Mouse (Mus musculus) megakaryocyte, embryonic 14.5 days (primary cell): ENCODE measurements around the gene Fras1. TPM values are rescaled to one million over a fixed set of nuclear protein-coding genes. Genes with fewer than 3 reads are reported as not detected.

Experiments used
- H3K27me3 ChIP-seq: replicated peaks from 2 replicates; pipeline ENCODE3; 2012; ENCODE audit warnings: inconsistent platforms
- H3K36me3 ChIP-seq: replicated peaks from 2 replicates; pipeline ENCODE3; 2012; ENCODE audit warnings: low read length, inconsistent platforms, mixed read lengths
- H3K4me1 ChIP-seq: 2 replicates; pipeline ENCODE4 v1.6.1; 2012; ENCODE audit warnings: inconsistent platforms
- H3K4me3 ChIP-seq: replicated peaks from 2 replicates; pipeline ENCODE3; 2012; ENCODE audit warnings: moderate library complexity, mild to moderate bottlenecking, inconsistent platforms
- H3K9me3 ChIP-seq: 2 replicates; pipeline ENCODE4 v1.6.1; 2012; ENCODE audit warnings: inconsistent platforms
- FLI1 ChIP-seq: IDR thresholded peaks from 2 replicates; pipeline ENCODE4 v1.6.1; 2012; ENCODE audit warnings: low read length, inconsistent platforms, mixed read lengths
- GATA1 ChIP-seq: IDR thresholded peaks from 3 replicates; pipeline ENCODE4 v1.6.1; 2012; ENCODE audit warnings: mixed read lengths, low read length, inconsistent platforms, borderline replicate concordance
- polyA plus RNA-seq: library from polyadenylated mRNA; stranded (reverse); fragments of >175 nt; gene quantifications from 2 replicates; pipeline ENCODE4 v1.2.3, GENCODE M21; 2012; ENCODE audit warnings: low replicate concordance; ENCODE audit not compliant: insufficient read depth

Fras1 gene
- polyA plus RNA-seq, 1 experiment: not detected

DNA sequence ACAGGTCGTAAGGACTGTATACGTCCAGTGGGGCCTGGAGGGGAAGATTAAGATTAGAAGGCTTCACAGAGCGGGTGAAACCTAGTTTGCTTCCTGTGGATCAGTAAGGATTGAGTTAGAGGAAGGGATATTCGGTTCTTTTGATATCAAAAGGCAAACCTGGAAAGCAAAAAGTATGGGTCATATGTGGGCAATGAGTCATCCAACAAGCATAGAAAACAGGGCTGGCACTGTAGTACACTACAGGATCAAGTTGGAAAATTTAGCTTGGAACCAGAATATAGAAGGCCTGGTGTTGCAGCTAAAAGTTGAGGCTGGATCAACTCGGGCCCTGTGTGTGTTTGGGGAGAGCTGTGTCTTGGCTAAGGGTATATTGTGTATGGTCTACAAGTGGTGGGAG lies 246.9 kb downstream of the Fras1 start:
- TF ChIP-seq GATA1 (no peak), FLI1 (no peak)
- Histone ChIP-seq H3K27me3 (no peaks in the 10 kb centered on the region), H3K4me3 (no peak overlapping the region), H3K36me3 (no peaks in the 10 kb centered on the region), H3K4me1 (no peaks in the 10 kb centered on the region), H3K9me3 (no peaks in the 10 kb centered on the region)

GRCm38 (mm10) chr5:96622604-96623352 lies 249.0 kb downstream of the Fras1 start:
- Histone ChIP-seq H3K4me1 (no peaks in the 10 kb centered on the region), H3K27me3 (no peaks in the 10 kb centered on the region), H3K9me3 (no peaks in the 10 kb centered on the region), H3K4me3 (no peak overlapping the region), H3K36me3 (no peaks in the 10 kb centered on the region)
- TF ChIP-seq FLI1: no peak
- no peak for TF ChIP-seq GATA1

- H3K4me1 ChIP-seq: no peaks in the 10 kb centered on the region
- no peak overlapping the region for H3K4me3 ChIP-seq
- H3K9me3 ChIP-seq: no peaks in the 10 kb centered on the region
- no peaks in the 10 kb centered on the region for H3K27me3 ChIP-seq
- TF ChIP-seq FLI1 (no peak), GATA1 (no peak)
- H3K36me3 ChIP-seq: no peaks in the 10 kb centered on the region
These were observed 256.1 kb downstream of the Fras1 start for GRCm38 (mm10) chr5:96629851-96630250.

DNA sequence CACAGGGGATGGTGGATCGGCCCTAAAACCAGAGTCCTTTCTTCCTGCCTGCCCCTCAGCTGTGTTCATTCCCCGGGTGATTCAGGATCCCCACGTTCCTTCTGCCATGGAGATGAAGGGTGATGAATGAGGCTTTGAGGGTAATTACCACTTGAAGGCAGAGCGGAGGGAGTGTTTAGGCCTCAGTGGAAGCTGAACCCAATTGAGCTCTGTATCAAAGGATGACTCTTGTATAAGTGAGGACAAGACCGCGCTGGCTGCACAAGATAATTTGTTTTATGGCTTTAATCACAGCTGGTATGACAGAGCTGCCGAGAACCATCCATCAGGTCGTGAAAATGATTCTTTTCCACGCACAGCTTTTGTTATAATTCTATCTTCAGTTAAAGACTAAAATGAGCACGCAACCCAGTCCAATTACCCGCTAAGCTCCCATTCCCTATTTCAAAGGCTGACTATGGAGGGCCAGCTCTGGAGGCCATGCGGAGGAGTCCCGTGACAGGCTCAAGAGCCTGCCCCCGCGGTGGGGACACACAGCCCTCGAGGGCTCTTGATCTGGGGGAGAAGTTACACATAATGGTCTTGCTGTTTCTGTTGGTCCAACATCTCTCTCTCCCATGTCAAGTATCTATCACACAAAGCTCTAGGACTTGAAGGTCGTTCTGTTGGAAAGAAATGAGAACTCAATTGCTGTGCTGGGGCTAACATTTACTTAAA lies 261.5 kb downstream of the Fras1 start:
- no peak overlapping the region for H3K4me3 ChIP-seq
- no peaks in the 10 kb centered on the region for H3K9me3 ChIP-seq
- no peaks in the 10 kb centered on the region for H3K36me3 ChIP-seq
- H3K27me3 ChIP-seq: no peaks in the 10 kb centered on the region
- no peaks in the 10 kb centered on the region for H3K4me1 ChIP-seq
- TF ChIP-seq FLI1: no peak
- no peak for TF ChIP-seq GATA1

- no peaks in the 10 kb centered on the region for H3K27me3 ChIP-seq
- TF ChIP-seq GATA1: no peak
- no peak for TF ChIP-seq FLI1
These were observed 262.1 kb downstream of the Fras1 start for GRCm38 (mm10) chr5:96635866-96636265.

GRCm38 (mm10) chr5:96639213-96639910 lies 265.6 kb downstream of the Fras1 start:
- no peaks in the 10 kb centered on the region for H3K36me3 ChIP-seq
- no peaks in the 10 kb centered on the region for H3K9me3 ChIP-seq
- H3K4me1 ChIP-seq: no peaks in the 10 kb centered on the region
- TF ChIP-seq GATA1 (no peak), FLI1 (no peak)
- H3K4me3 ChIP-seq: no peak overlapping the region
- H3K27me3 ChIP-seq: no peaks in the 10 kb centered on the region

More at GRCm38 (mm10) chr5:96635866-96636265, 262.1 kb downstream of the Fras1 start:
- H3K9me3 ChIP-seq: no peaks in the 10 kb centered on the region
- H3K36me3 ChIP-seq: no peaks in the 10 kb centered on the region
- H3K4me3 ChIP-seq: no peak overlapping the region
- no peaks in the 10 kb centered on the region for H3K4me1 ChIP-seq

DNA sequence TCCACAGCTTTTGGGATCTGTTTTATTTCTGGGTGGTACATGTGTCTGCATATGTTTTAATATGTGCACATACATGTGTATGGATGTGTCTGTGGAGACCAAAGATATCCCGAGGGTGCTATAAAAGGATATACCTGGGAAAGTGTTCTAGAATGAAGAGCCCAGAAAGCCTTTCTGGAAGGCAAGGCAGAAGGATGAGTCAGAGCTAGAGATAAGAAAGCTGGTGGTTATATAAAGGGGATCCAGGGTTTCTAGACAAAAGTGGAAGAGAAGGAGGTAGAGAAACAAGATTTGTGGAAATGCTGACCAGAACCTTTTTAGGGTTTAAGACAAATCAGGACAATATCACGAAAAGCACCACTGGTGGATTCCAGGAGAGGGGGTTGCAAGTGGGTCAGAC lies 267.5 kb downstream of the Fras1 start:
- no peaks in the 10 kb centered on the region for H3K9me3 ChIP-seq

DNA sequence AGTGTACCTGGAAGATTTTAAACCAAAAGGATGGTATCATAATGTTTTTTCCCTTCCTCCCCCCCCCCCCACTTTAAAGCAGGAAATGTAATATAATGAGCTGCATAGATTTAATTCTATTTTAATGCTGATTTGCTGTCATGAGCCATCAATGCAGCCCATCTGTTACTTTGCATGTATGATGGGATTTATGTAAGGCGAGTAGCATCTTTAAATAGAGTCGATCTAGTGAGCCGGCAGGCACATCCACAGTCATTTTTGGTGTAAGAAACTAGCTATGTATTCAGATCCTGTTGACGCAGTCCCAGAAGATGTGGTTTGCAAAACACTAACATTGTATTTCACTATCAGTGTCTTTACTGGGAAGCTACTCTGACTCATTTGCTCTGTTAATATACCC lies 301.9 kb downstream of the Fras1 start:
- H3K9me3 ChIP-seq: no peaks in the 10 kb centered on the region
- no peaks in the 10 kb centered on the region for H3K36me3 ChIP-seq
- no peaks in the 10 kb centered on the region for H3K27me3 ChIP-seq
- H3K4me1 ChIP-seq: no peaks in the 10 kb centered on the region
- no peak overlapping the region for H3K4me3 ChIP-seq
- TF ChIP-seq FLI1: no peak
- no peak for TF ChIP-seq GATA1

More for the DNA sequence above, 267.5 kb downstream of the Fras1 start:
- Histone ChIP-seq H3K36me3 (no peaks in the 10 kb centered on the region), H3K27me3 (no peaks in the 10 kb centered on the region), H3K4me1 (no peaks in the 10 kb centered on the region), H3K4me3 (no peak overlapping the region)
- no peak for TF ChIP-seq GATA1
- TF ChIP-seq FLI1: no peak

- Histone ChIP-seq H3K27me3 (no peaks in the 10 kb centered on the region), H3K36me3 (no peaks in the 10 kb centered on the region), H3K9me3 (no peaks in the 10 kb centered on the region), H3K4me1 (no peaks in the 10 kb centered on the region), H3K4me3 (no peak overlapping the region)
- TF ChIP-seq GATA1 (no peak), FLI1 (no peak)
These were observed 303.7 kb downstream of the Fras1 start for GRCm38 (mm10) chr5:96677498-96677897.

DNA sequence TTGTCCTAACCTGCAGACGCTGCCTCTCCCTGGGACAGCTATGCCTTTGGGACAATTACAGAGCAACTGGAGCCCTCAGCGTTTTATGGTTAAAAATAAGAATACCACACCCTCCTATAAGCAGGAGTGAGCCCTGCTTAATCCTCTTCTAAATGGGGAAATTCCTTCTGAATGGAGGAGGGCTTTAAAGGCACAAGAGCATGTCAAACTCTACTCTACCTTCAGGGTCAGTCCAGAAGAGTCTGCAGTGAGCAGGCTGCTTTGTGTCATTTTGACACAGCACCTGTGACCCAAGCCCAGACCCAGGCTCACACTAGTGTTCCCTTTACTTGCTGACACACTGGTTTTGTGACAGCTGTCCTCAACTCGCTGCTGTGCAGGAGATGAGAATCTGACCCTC lies 307.3 kb downstream of the Fras1 start:
- TF ChIP-seq FLI1 (no peak), GATA1 (no peak)
- Histone ChIP-seq H3K9me3 (no peaks in the 10 kb centered on the region), H3K27me3 (no peaks in the 10 kb centered on the region), H3K4me1 (no peaks in the 10 kb centered on the region), H3K4me3 (no peak overlapping the region), H3K36me3 (no peaks in the 10 kb centered on the region)
